26 mouse cellular contexts compared by ENCODE assay signal in the genomic region with DNA sequence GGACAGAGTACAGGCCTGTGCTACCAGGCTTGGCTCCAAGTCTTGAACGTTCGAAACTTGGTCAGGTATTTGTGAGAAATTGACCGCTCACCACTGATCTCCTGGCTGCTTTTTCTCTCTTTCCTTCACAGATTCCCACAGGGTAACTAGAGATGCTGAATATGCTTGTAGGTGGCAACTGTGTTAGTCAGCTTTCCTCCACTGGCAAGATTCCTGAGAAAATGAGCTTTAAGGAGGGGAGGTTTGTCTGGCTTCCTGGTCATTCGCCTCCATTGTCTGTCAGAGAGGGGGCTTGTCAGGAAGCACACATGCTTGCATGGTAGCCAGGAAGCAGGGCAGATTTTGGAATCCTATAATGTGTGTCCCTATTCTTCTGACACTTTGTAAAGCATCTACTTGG. TPM values are rescaled to one million over a fixed set of nuclear protein-coding genes. Genes with fewer than 3 reads are reported as not detected.
"Had no signal": no experiment of that assay in that cellular context is flagged by ENCODE, and none has a peak within 500 bp of the region (broad histone marks: within the 10 kb centered on the region; RNA-seq: fewer than 3 reads in every experiment).

No protein-coding gene starts in this region.

- H3K4me3 ChIP-seq: intestine, embryonic 15.5 days; kidney, embryonic 15.5 days; limb, embryonic 12.5 days; limb, embryonic 15.5 days; liver, embryonic 13.5 days had no signal

- H3K4me1 ChIP-seq: intestine, embryonic 15.5 days; kidney, embryonic 15.5 days; limb, embryonic 12.5 days; limb, embryonic 15.5 days; liver, embryonic 13.5 days had no signal

- H3K27me3 ChIP-seq: intestine, embryonic 15.5 days; kidney, embryonic 15.5 days; limb, embryonic 12.5 days; limb, embryonic 15.5 days; liver, embryonic 13.5 days had no signal

- H3K9ac ChIP-seq: intestine, embryonic 15.5 days; kidney, embryonic 15.5 days; limb, embryonic 12.5 days; limb, embryonic 15.5 days; liver, embryonic 13.5 days had no signal

- H3K27ac ChIP-seq: intestine, embryonic 15.5 days; kidney, embryonic 15.5 days; limb, embryonic 12.5 days; limb, embryonic 15.5 days; liver, embryonic 13.5 days had no signal

- DNase-seq: kidney, adult 11 months; kidney, adult 8-10 months; kidney, postnatal 10 days; kidney, postnatal 36 days; layer of hippocampus, postnatal 36 days; liver, embryonic 13.5 days; lung, adult 2 months; lung, postnatal 14 days; lung, postnatal 4 days; midbrain, embryonic 14.5 days; thymus, adult 18-20 months; thymus, postnatal 36 days had no signal

- H3K36me3 ChIP-seq: intestine, embryonic 15.5 days had no signal

- H3K9me3 ChIP-seq: intestine, embryonic 15.5 days; kidney, embryonic 15.5 days; limb, embryonic 12.5 days; limb, embryonic 15.5 days; liver, embryonic 13.5 days had no signal

RNA-seq across cellular contexts. Expression of gene Fancd2os, which starts 17.5 kb away (rescaled TPM):
- total RNA-seq: left cerebral cortex, postnatal 10 days; megakaryocyte progenitor cell, adult 5-6 weeks; megakaryocyte-erythroid progenitor cell, adult 5-6 weeks; midbrain, postnatal 0 days had no signal
- polyA plus RNA-seq: intestine, embryonic 15.5 days; limb, embryonic 12.5 days; limb, embryonic 15.5 days; liver, embryonic 16.5 days; lung, adult 2 months; midbrain, embryonic 14.5 days; neural tube, embryonic 11.5 days; neural tube, embryonic 14.5 days; small intestine, adult 2 months; spleen, adult 2 months; urinary bladder, adult 2 months had no signal
